Comparison of ENCODE assay signal across 23 mouse cellular contexts in the genomic region with DNA sequence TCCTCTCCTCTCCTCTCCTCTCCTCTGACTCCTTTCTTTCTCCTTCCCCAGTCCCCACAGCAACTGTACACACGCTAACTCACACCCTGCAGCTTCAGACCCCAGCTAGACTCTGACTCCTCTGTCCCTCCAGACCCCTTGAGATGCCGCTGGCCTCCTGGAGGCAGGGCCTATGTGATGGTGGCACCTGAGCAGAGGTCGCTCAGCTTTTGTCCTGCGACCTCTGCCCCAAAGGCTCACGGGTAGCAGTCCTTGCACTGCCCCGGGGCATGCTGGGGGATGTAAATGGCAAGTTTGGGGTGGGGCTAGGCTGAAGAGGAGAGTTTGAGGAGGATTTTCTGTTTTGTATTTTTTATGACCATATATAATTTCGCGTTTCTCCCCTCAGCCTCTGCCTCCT.
DNase-seq lines count a peak whose midpoint lies in the region; ATAC-seq and TF ChIP-seq lines count a peak whose summit lies in the region.
"Had no signal": no experiment of that assay in that cellular context is flagged by ENCODE, and none has a peak within 500 bp of the region (broad histone marks: within the 10 kb centered on the region; RNA-seq: fewer than 3 reads in every experiment).

No protein-coding gene starts in this region.

- H3K27ac ChIP-seq in CH12.LX (ENCODE audit: insufficient read depth, low read depth), result no peak overlapping the region
- peak overlapping the region; percentile 12 for H3K27ac ChIP-seq in ES-Bruce4 (ENCODE audit: insufficient read depth, low read length)
- H3K27ac ChIP-seq in embryonic facial prominence, embryonic 10.5 days (replicated peaks), result 0 out of 2 replicates have a peak overlapping the region, but pooled peaks have one; percentile 2
- 0 out of 2 replicates have a peak overlapping the region, but pooled peaks have one; percentile 3 for H3K27ac ChIP-seq in neural tube, embryonic 12.5 days
- no peak overlapping the region for H3K27ac ChIP-seq in intestine, embryonic 16.5 days (ENCODE audit: low read length)
- H3K27ac ChIP-seq in liver, postnatal 0 days (ENCODE audit: low read depth), result no peak overlapping the region
- H3K27ac ChIP-seq: embryonic facial prominence, embryonic 15.5 days; gastrocnemius, adult 2 months; hindbrain, embryonic 15.5 days; kidney, postnatal 0 days; limb, embryonic 13.5 days; liver, embryonic 13.5 days; lung, embryonic 15.5 days; midbrain, embryonic 10.5 days had no signal

- no peak for TF ChIP-seq CTCF in CH12.LX (conservative IDR thresholded peaks at IDR 0.05 in 1 of 2, IDR thresholded peaks at IDR 0.05 in 1 of 2; ENCODE audit: low read depth in 2 of 2, low read length in 2 of 2)
- no peak for TF ChIP-seq CTCF in ES-Bruce4 (IDR thresholded peaks at IDR 0.05; ENCODE audit: low read depth, low read length)
- no peak for TF ChIP-seq CTCF in liver, postnatal 0 days (IDR thresholded peaks at IDR 0.05; ENCODE audit: low read depth)

- H3K4me1 ChIP-seq in CH12.LX (ENCODE audit: control insufficient read depth in 1 of 2, insufficient read depth in 2 of 2), result peaks cover 2 to 3% of the 10 kb centered on the region in 2 experiments; a peak in 3 of 4 replicates
- H3K4me1 ChIP-seq in ES-Bruce4 (ENCODE audit: control insufficient read depth, insufficient read depth, low read length), result no peaks in the 10 kb centered on the region
- peaks cover 52% of the 10 kb centered on the region for H3K4me1 ChIP-seq in embryonic facial prominence, embryonic 10.5 days
- H3K4me1 ChIP-seq in neural tube, embryonic 12.5 days, result peaks cover 49% of the 10 kb centered on the region
- H3K4me1 ChIP-seq in intestine, embryonic 16.5 days (ENCODE audit: control insufficient read depth, insufficient read depth, low read length), result peaks cover 13% of the 10 kb centered on the region; the same call in 1 of the 2 replicates
- H3K4me1 ChIP-seq in liver, postnatal 0 days (ENCODE audit: insufficient read depth), result no peaks in the 10 kb centered on the region

- 53% methylated on average over 8 of the region's 8 CpGs for WGBS in embryonic facial prominence, embryonic 10.5 days
- WGBS in neural tube, embryonic 12.5 days, result 41% methylated on average over 8 of the region's 8 CpGs
- 64% methylated on average over 8 of the region's 8 CpGs for WGBS in intestine, embryonic 16.5 days
- 50% methylated on average over 8 of the region's 8 CpGs for WGBS in liver, postnatal 0 days (ENCODE audit: insufficient replicate concordance)

- TF ChIP-seq POLR2A in CH12.LX (IDR thresholded peaks at IDR 0.05; ENCODE audit: low read depth, low read length) (peak; percentile 33; the same call in 1 of the 2 replicates), ES-Bruce4 (IDR thresholded peaks at IDR 0.05; ENCODE audit: insufficient read depth, low read length) (peak; percentile 75)

- H3K4me3 ChIP-seq in CH12.LX (replicated peaks in 1 of 3; ENCODE audit: low read depth in 2 of 3, low read length in 2 of 3, poor library complexity in 1 of 3) (no peak overlapping the region), ES-Bruce4 (ENCODE audit: low read depth, low read length) (peak overlapping the region; percentile 38)
- H3K4me3 ChIP-seq in embryonic facial prominence, embryonic 10.5 days, result no peak overlapping the region
- H3K4me3 ChIP-seq in neural tube, embryonic 12.5 days, result no peak overlapping the region
- H3K4me3 ChIP-seq in intestine, embryonic 16.5 days (ENCODE audit: low read length), result no peak overlapping the region
- no peak overlapping the region for H3K4me3 ChIP-seq in liver, postnatal 0 days (ENCODE audit: low read depth, low read length)
- H3K4me3 ChIP-seq: gastrocnemius, adult 2 months; hindbrain, embryonic 15.5 days; limb, embryonic 13.5 days; liver, embryonic 13.5 days; lung, embryonic 15.5 days had no signal

- H3K9me3 ChIP-seq in CH12.LX (replicated peaks; ENCODE audit: low read length) (peaks cover 3% of the 10 kb centered on the region), ES-Bruce4 (replicated peaks; ENCODE audit: control insufficient read depth, insufficient read depth, low read length, poor library complexity, severe bottlenecking) (no peaks in the 10 kb centered on the region)
- H3K9me3 ChIP-seq in embryonic facial prominence, embryonic 10.5 days, result no peaks in the 10 kb centered on the region
- H3K9me3 ChIP-seq in neural tube, embryonic 12.5 days, result no peaks in the 10 kb centered on the region
- no peaks in the 10 kb centered on the region for H3K9me3 ChIP-seq in intestine, embryonic 16.5 days (ENCODE audit: control insufficient read depth, low read length)
- no peaks in the 10 kb centered on the region for H3K9me3 ChIP-seq in liver, postnatal 0 days (ENCODE audit: low read length)
- H3K9me3 ChIP-seq: embryonic facial prominence, embryonic 15.5 days; hindbrain, embryonic 15.5 days; limb, embryonic 13.5 days; liver, embryonic 13.5 days; lung, embryonic 15.5 days; midbrain, embryonic 10.5 days had no signal

- TF ChIP-seq RAD21 in CH12.LX (IDR thresholded peaks at IDR 0.05; ENCODE audit: low read depth, low read length), result no peak

- no peak for TF ChIP-seq EP300 in CH12.LX (IDR thresholded peaks at IDR 0.05; ENCODE audit: low read length)
- peak; percentile 88 for TF ChIP-seq EP300 in ES-Bruce4 (IDR thresholded peaks at IDR 0.05; ENCODE audit: insufficient read depth, low read depth, low read length)
- no peak for TF ChIP-seq EP300 in liver, postnatal 0 days (IDR thresholded peaks at IDR 0.05; ENCODE audit: low read depth)

- H3K9ac ChIP-seq in CH12.LX (ENCODE audit: insufficient read depth, low read depth), result no peak overlapping the region
- no peak overlapping the region for H3K9ac ChIP-seq in ES-Bruce4 (ENCODE audit: low read depth, poor library complexity, severe bottlenecking)
- H3K9ac ChIP-seq in neural tube, embryonic 12.5 days, result no peak overlapping the region
- no peak overlapping the region for H3K9ac ChIP-seq in intestine, embryonic 16.5 days (ENCODE audit: low read depth, low read length)
- H3K9ac ChIP-seq in liver, postnatal 0 days (replicated peaks), result no peak overlapping the region
- H3K9ac ChIP-seq: embryonic facial prominence, embryonic 15.5 days; forebrain, postnatal 0 days; hindbrain, embryonic 15.5 days; limb, embryonic 13.5 days; liver, embryonic 13.5 days; lung, embryonic 15.5 days had no signal

- H3K27me3 ChIP-seq in CH12.LX (replicated peaks) (peaks cover 72% of the 10 kb centered on the region), ES-Bruce4 (ENCODE audit: control insufficient read depth, insufficient read depth, low read length, poor library complexity, severe bottlenecking) (no peaks in the 10 kb centered on the region)
- H3K27me3 ChIP-seq in embryonic facial prominence, embryonic 10.5 days (replicated peaks; ENCODE audit: low read depth, poor library complexity, severe bottlenecking), result peaks cover 97% of the 10 kb centered on the region
- peaks cover 27% of the 10 kb centered on the region for H3K27me3 ChIP-seq in neural tube, embryonic 12.5 days (replicated peaks)
- H3K27me3 ChIP-seq in intestine, embryonic 16.5 days (replicated peaks; ENCODE audit: control insufficient read depth, insufficient read depth, low read length), result peaks cover 9% of the 10 kb centered on the region; the same call in 1 of the 2 replicates
- peaks cover 13% of the 10 kb centered on the region for H3K27me3 ChIP-seq in liver, postnatal 0 days (ENCODE audit: insufficient read depth, low read length)

- H3K79me2 ChIP-seq in CH12.LX (replicated peaks; ENCODE audit: control insufficient read depth, extremely low read depth, insufficient read depth, poor library complexity, severe bottlenecking), result no peaks in the 10 kb centered on the region

- in situ Hi-C loops in CH12.LX (cut with MboI; ENCODE audit: low pct_ligation_motif_present, low pct_unique_long_range_greater_than_20kb, low sequenced_read_pairs), result no loop called here

- H3K4me2 ChIP-seq in CH12.LX (ENCODE audit: insufficient read depth, low read depth, poor library complexity, severe bottlenecking), result no peak overlapping the region; the same call in 1 of the 2 replicates
- 0 out of 2 replicates have a peak overlapping the region, but pooled peaks have one; percentile 19 for H3K4me2 ChIP-seq in neural tube, embryonic 12.5 days (replicated peaks)
- H3K4me2 ChIP-seq in intestine, embryonic 16.5 days (ENCODE audit: low read depth, low read length), result no peak overlapping the region
- no peak overlapping the region for H3K4me2 ChIP-seq in liver, postnatal 0 days (ENCODE audit: low read depth, low read length)
- H3K4me2 ChIP-seq: hindbrain, embryonic 15.5 days; liver, embryonic 13.5 days had no signal

- no peaks in the 10 kb centered on the region for H3K36me3 ChIP-seq in CH12.LX (replicated peaks in 1 of 2; ENCODE audit: control insufficient read depth in 1 of 2, insufficient read depth in 1 of 2, low read length in 1 of 2)
- no peaks in the 10 kb centered on the region for H3K36me3 ChIP-seq in ES-Bruce4 (ENCODE audit: control insufficient read depth, insufficient read depth, low read length, poor library complexity, severe bottlenecking)
- no peaks in the 10 kb centered on the region for H3K36me3 ChIP-seq in embryonic facial prominence, embryonic 10.5 days (replicated peaks)
- H3K36me3 ChIP-seq in neural tube, embryonic 12.5 days, result no peaks in the 10 kb centered on the region
- H3K36me3 ChIP-seq in intestine, embryonic 16.5 days (ENCODE audit: control insufficient read depth, insufficient read depth, low read length), result no peaks in the 10 kb centered on the region
- H3K36me3 ChIP-seq in liver, postnatal 0 days (replicated peaks; ENCODE audit: insufficient read depth, low read length), result no peaks in the 10 kb centered on the region
- H3K36me3 ChIP-seq: embryonic facial prominence, embryonic 15.5 days; hindbrain, embryonic 15.5 days; limb, embryonic 13.5 days; liver, embryonic 13.5 days; lung, embryonic 15.5 days; midbrain, embryonic 10.5 days had no signal

- dilution Hi-C loops in CH12.LX (cut with MboI; ENCODE audit: extremely low pct_ligation_motif_present, extremely low pct_unique_long_range_greater_than_20kb, low sequenced_read_pairs), result no loop called here

- ATAC-seq in neural tube, embryonic 12.5 days (ENCODE audit: low FRiP score, low read depth), result no peak
- ATAC-seq in intestine, embryonic 16.5 days, result no peak
- ATAC-seq in megakaryocyte-erythroid progenitor cell, adult 5-6 weeks (replicated peaks; ENCODE audit: low FRiP score, low TSS enrichment, poor library complexity, severe bottlenecking), result no peak
- ATAC-seq in liver, postnatal 0 days, result no peak
- ATAC-seq: activated CD4-positive, CD25-positive, alpha-beta regulatory T cell, adult 4 months; forebrain, postnatal 0 days had no signal

- peak; percentile 16 for DNase-seq in CH12.LX (ENCODE audit: extremely low read depth)
- no peak for DNase-seq in embryonic facial prominence, embryonic 10.5 days (ENCODE audit: low spot score)
- DNase-seq in liver, postnatal 0 days, result no peak
- DNase-seq: adrenal gland, postnatal 14 days; cerebellum, postnatal 14 days; embryo, embryonic 11 days; forebrain, postnatal 0 days; gastrocnemius, adult 2 months; kidney, adult 18-20 months; liver, embryonic 13.5 days; lung, postnatal 4 days; thymus, adult 2 months had no signal

TF ChIP-seq in CH12.LX, 34 proteins besides CTCF, POLR2A, EP300 and RAD21:
- TF ChIP-seq MXI1 (IDR thresholded peaks at IDR 0.05; ENCODE audit: low read depth, low read length) (no peak), NELFE (IDR thresholded peaks at IDR 0.05; ENCODE audit: low read depth, low read length) (0 out of 2 replicates have a peak, but pooled peaks have one; percentile 24)

Comparison
In these comparisons a context has a peak if more than half of its experiments do, and no peak if none do; other contexts are left out.
1. H3K27ac ChIP-seq: peak in ES-Bruce4 (single experiment), embryonic facial prominence, embryonic 10.5 days (single experiment) and neural tube, embryonic 12.5 days (single experiment); none in CH12.LX (single experiment), intestine, embryonic 16.5 days (single experiment) and liver, postnatal 0 days (single experiment).